Mouse (Mus musculus): ENCODE measurements around the gene Cep41. TPM values are rescaled to one million over a fixed set of nuclear protein-coding genes. Genes with fewer than 3 reads are reported as not detected.
A peak's percentile ranks its signal among the peaks of the same experiment; 100 is the strongest.

Gene Cep41
- polyA plus RNA-seq, 1 experiment from 2014 or later = 16.0 TPM

- Histone ChIP-seq H3K27me3 (ENCODE audit: insufficient read depth, poor library complexity, severe bottlenecking) (no peaks in the 10 kb centered on the region), H3K9me3 (no peaks in the 10 kb centered on the region), H3K4me1 (replicated peaks) (peaks cover 18% of the 10 kb centered on the region), H3K4me3 (no peak overlapping the region), H3K36me3 (no peaks in the 10 kb centered on the region), H3K27ac (no peak overlapping the region)
- DNase-seq (ENCODE audit: low spot score) = no peak
- WGBS = 81% methylated on average over 6 of the region's 6 CpGs
Measured at GRCm38 (mm10) chr6:30702881-30703280, 9.3 kb upstream of the Cep41 start.

GRCm38 (mm10) chr6:30700182-30700581 is 6.6 kb upstream of the Cep41 start:
- no peak overlapping the region for H3K4me3 ChIP-seq
- no peaks in the 10 kb centered on the region for H3K36me3 ChIP-seq
- no peaks in the 10 kb centered on the region for H3K27me3 ChIP-seq (ENCODE audit: insufficient read depth, poor library complexity, severe bottlenecking)
- WGBS = 76% methylated on average over 6 of the region's 6 CpGs
- H3K9me3 ChIP-seq = no peaks in the 10 kb centered on the region
- peaks cover 16% of the 10 kb centered on the region for H3K4me1 ChIP-seq (replicated peaks)
- H3K27ac ChIP-seq = peak overlapping the region; percentile 71
- no peak for DNase-seq (ENCODE audit: low spot score)

- no peaks in the 10 kb centered on the region for H3K36me3 ChIP-seq
- peak overlapping the region; percentile 78; the same call in 1 of the 2 replicates for H3K27ac ChIP-seq
- no peak for DNase-seq (ENCODE audit: low spot score)
Measured at GRCm38 (mm10) chr6:30698036-30698435, 4.5 kb upstream of the Cep41 start.

GRCm38 (mm10) chr6:30697464-30697863 is 3.9 kb upstream of the Cep41 start:
- no peak for DNase-seq (ENCODE audit: low spot score)
- Histone ChIP-seq H3K27ac (peak overlapping the region; percentile 78; the same call in 1 of the 2 replicates), H3K36me3 (no peaks in the 10 kb centered on the region), H3K9me3 (no peaks in the 10 kb centered on the region), H3K4me1 (replicated peaks) (peaks cover 36% of the 10 kb centered on the region), H3K4me3 (no peak overlapping the region), H3K27me3 (ENCODE audit: insufficient read depth, poor library complexity, severe bottlenecking) (no peaks in the 10 kb centered on the region)
- 63% methylated on average over 5 of the region's 5 CpGs for WGBS

More at GRCm38 (mm10) chr6:30698036-30698435, 4.5 kb upstream of the Cep41 start:
- no peaks in the 10 kb centered on the region for H3K9me3 ChIP-seq
- 96% methylated on average over 4 of the region's 4 CpGs for WGBS
- no peaks in the 10 kb centered on the region for H3K27me3 ChIP-seq (ENCODE audit: insufficient read depth, poor library complexity, severe bottlenecking)
- no peak overlapping the region for H3K4me3 ChIP-seq
- H3K4me1 ChIP-seq (replicated peaks) = peaks cover 30% of the 10 kb centered on the region

- H3K36me3 ChIP-seq = no peaks in the 10 kb centered on the region
- H3K27me3 ChIP-seq (ENCODE audit: insufficient read depth, poor library complexity, severe bottlenecking) = no peaks in the 10 kb centered on the region
- no peaks in the 10 kb centered on the region for H3K9me3 ChIP-seq
- peak overlapping the region; percentile 30; the same call in 1 of the 2 replicates for H3K27ac ChIP-seq
- peaks cover 32% of the 10 kb centered on the region for H3K4me1 ChIP-seq (replicated peaks)
- WGBS = 89% methylated on average over 8 of the region's 8 CpGs
- no peak for DNase-seq (ENCODE audit: low spot score)
- no peak overlapping the region for H3K4me3 ChIP-seq
Measured at GRCm38 (mm10) chr6:30695124-30695523, 1.6 kb upstream of the Cep41 start.

GRCm38 (mm10) chr6:30694209-30694608 is 660 bp upstream of the Cep41 start:
- peak overlapping the region; percentile 62 for H3K4me3 ChIP-seq
- no peak for DNase-seq (ENCODE audit: low spot score)
- H3K9me3 ChIP-seq = no peaks in the 10 kb centered on the region
- no peaks in the 10 kb centered on the region for H3K27me3 ChIP-seq (ENCODE audit: insufficient read depth, poor library complexity, severe bottlenecking)
- peak overlapping the region; percentile 98 for H3K27ac ChIP-seq
- peaks cover 29% of the 10 kb centered on the region for H3K4me1 ChIP-seq (replicated peaks)
- no peaks in the 10 kb centered on the region for H3K36me3 ChIP-seq
- 42% methylated on average over 6 of the region's 6 CpGs for WGBS

- no peak for DNase-seq (ENCODE audit: low spot score)
- Histone ChIP-seq H3K4me3 (peak overlapping the region; percentile 62), H3K4me1 (replicated peaks) (peaks cover 29% of the 10 kb centered on the region), H3K27me3 (ENCODE audit: insufficient read depth, poor library complexity, severe bottlenecking) (no peaks in the 10 kb centered on the region), H3K9me3 (no peaks in the 10 kb centered on the region), H3K36me3 (no peaks in the 10 kb centered on the region), H3K27ac (peak overlapping the region; percentile 98)
- WGBS = 72% methylated on average over 5 of the region's 5 CpGs
Measured at GRCm38 (mm10) chr6:30692826-30693225, 723 bp downstream of the Cep41 start.

- Histone ChIP-seq H3K36me3 (no peaks in the 10 kb centered on the region), H3K27ac (no peak overlapping the region), H3K9me3 (no peaks in the 10 kb centered on the region), H3K4me1 (replicated peaks) (peaks cover 16% of the 10 kb centered on the region), H3K4me3 (no peak overlapping the region), H3K27me3 (ENCODE audit: insufficient read depth, poor library complexity, severe bottlenecking) (no peaks in the 10 kb centered on the region)
- WGBS = 93% methylated on average over 7 of the region's 7 CpGs
- no peak for DNase-seq (ENCODE audit: low spot score)
Measured at GRCm38 (mm10) chr6:30687198-30687597, 6.4 kb downstream of the Cep41 start.

- Histone ChIP-seq H3K27me3 (ENCODE audit: insufficient read depth, poor library complexity, severe bottlenecking) (no peaks in the 10 kb centered on the region), H3K27ac (no peak overlapping the region), H3K36me3 (no peaks in the 10 kb centered on the region), H3K9me3 (no peaks in the 10 kb centered on the region), H3K4me3 (no peak overlapping the region), H3K4me1 (replicated peaks) (peaks cover 35% of the 10 kb centered on the region)
- no peak for DNase-seq (ENCODE audit: low spot score)
- 79% methylated on average over 1 of the region's 1 CpGs for WGBS
Measured at GRCm38 (mm10) chr6:30684570-30684969, 9.0 kb downstream of the Cep41 start.

GRCm38 (mm10) chr6:30681935-30682900 is 11.3 kb downstream of the Cep41 start:
- H3K27me3 ChIP-seq (ENCODE audit: insufficient read depth, poor library complexity, severe bottlenecking) = no peaks in the 10 kb centered on the region
- peaks cover 54% of the 10 kb centered on the region for H3K4me1 ChIP-seq (replicated peaks)
- no peaks in the 10 kb centered on the region for H3K9me3 ChIP-seq
- WGBS = 69% methylated on average over 13 of the region's 13 CpGs
- DNase-seq (ENCODE audit: low spot score) = no peak
- H3K27ac ChIP-seq = peak overlapping the region; percentile 81
- H3K36me3 ChIP-seq = no peaks in the 10 kb centered on the region
- H3K4me3 ChIP-seq = no peak overlapping the region

GRCm38 (mm10) chr6:30680442-30680841 is 13.1 kb downstream of the Cep41 start:
- no peak for DNase-seq (ENCODE audit: low spot score)
- H3K27me3 ChIP-seq (ENCODE audit: insufficient read depth, poor library complexity, severe bottlenecking) = no peaks in the 10 kb centered on the region
- WGBS = 74% methylated on average over 7 of the region's 7 CpGs
- H3K4me3 ChIP-seq = no peak overlapping the region
- H3K9me3 ChIP-seq = no peaks in the 10 kb centered on the region
- H3K36me3 ChIP-seq = no peaks in the 10 kb centered on the region
- peak overlapping the region; percentile 71; the same call in 1 of the 2 replicates for H3K27ac ChIP-seq
- peaks cover 65% of the 10 kb centered on the region for H3K4me1 ChIP-seq (replicated peaks)

- no peaks in the 10 kb centered on the region for H3K36me3 ChIP-seq
- 69% methylated on average over 5 of the region's 5 CpGs for whole genome bisulfite sequencing
- no peak overlapping the region for H3K4me3 ChIP-seq
- no peak for DNase-seq (ENCODE audit: low spot score)
- peak overlapping the region; percentile 53; the same call in 1 of the 2 replicates for H3K27ac ChIP-seq
- H3K9me3 ChIP-seq = no peaks in the 10 kb centered on the region
- no peaks in the 10 kb centered on the region for H3K27me3 ChIP-seq (ENCODE audit: insufficient read depth, poor library complexity, severe bottlenecking)
- peaks cover 71% of the 10 kb centered on the region for H3K4me1 ChIP-seq (replicated peaks)
Measured at GRCm38 (mm10) chr6:30679567-30679966, 14.0 kb downstream of the Cep41 start.

GRCm38 (mm10) chr6:30678482-30678881 is 15.1 kb downstream of the Cep41 start:
- Histone ChIP-seq H3K4me1 (replicated peaks) (peaks cover 81% of the 10 kb centered on the region), H3K4me3 (no peak overlapping the region)

More at GRCm38 (mm10) chr6:30678482-30678881, 15.1 kb downstream of the Cep41 start:
- 51% methylated on average over 6 of the region's 6 CpGs for WGBS
- Histone ChIP-seq H3K27me3 (ENCODE audit: insufficient read depth, poor library complexity, severe bottlenecking) (no peaks in the 10 kb centered on the region), H3K27ac (peak overlapping the region; percentile 75), H3K36me3 (no peaks in the 10 kb centered on the region), H3K9me3 (no peaks in the 10 kb centered on the region)
- no peak for DNase-seq (ENCODE audit: low spot score)
